18 mouse cellular contexts compared by ENCODE assay signal in the genomic region with DNA sequence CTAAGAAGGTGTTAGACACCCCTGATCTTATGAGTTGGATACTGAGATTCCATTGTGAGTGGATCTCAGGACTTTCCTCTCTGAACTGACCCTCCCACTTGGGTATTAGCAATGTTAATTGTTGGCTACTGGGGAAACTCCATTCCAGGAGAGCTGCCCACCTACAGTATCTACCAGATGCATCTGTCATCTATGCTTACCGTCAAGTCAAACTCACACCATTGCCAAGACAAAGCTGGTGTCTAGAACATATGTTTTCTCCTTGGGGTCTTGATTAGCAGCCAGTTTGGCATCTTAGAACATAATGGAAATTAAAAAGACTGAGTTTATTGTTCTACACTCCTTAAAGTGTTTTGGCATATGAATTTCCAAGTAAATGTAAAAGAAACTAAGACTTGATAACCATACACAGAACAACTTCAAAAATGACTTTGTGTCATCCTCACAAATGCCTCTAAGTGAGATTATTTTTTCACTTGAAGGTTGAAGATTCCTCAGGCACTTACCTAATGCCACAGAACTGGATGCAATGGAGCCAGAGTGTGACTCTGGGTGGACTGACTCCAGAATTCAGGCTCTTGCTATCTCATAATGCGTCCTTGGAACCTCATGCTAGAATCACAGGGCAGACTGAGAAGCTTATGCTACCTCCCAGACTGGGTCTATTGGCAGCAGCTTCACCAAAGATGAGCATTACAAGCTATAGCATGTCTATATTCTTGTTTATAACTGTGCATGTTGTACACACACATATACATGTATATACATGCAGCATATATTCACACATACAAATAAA.
DNase-seq lines count a peak whose midpoint lies in the region; ATAC-seq lines count a peak whose summit lies in the region.
"Had no signal": no experiment of that assay in that cellular context is flagged by ENCODE, and none has a peak within 500 bp of the region (broad histone marks: within the 10 kb centered on the region; RNA-seq: fewer than 3 reads in every experiment).

No protein-coding gene starts in this region.

- ATAC-seq in activated CD4-positive, CD25-positive, alpha-beta regulatory T cell, adult 4 months: no peak
- ATAC-seq: CD4-positive, CD25-positive, alpha-beta regulatory T cell, adult 4 months; forebrain, embryonic 13.5 days; intestine, postnatal 0 days; liver, postnatal 0 days had no signal

- DNase-seq in left cerebral cortex, postnatal 4 days: peak; percentile 41
- DNase-seq in left cerebral cortex, postnatal 25 days (ENCODE audit: low spot score in 2 of 2): no peak
- DNase-seq in cerebellum, adult 11-12 months: peak; percentile 91
- DNase-seq in cerebellum, adult 9-11 months: peak; percentile 93
- no peak for DNase-seq in urinary bladder, postnatal 14 days (ENCODE audit: low spot score)
- DNase-seq in frontal cortex, postnatal 25 days (ENCODE audit: low spot score in 2 of 2): no peak
- DNase-seq: adrenal gland, postnatal 25 days; gastrocnemius, postnatal 10 days; heart, postnatal 10 days; kidney, adult 9 months; kidney, postnatal 10 days; liver, postnatal 0 days; lung, postnatal 36 days; thymus, postnatal 4 days had no signal

- intact Hi-C loops in left cerebral cortex, postnatal 4 days (cut with DNase I): no loop called here
- intact Hi-C loops in left cerebral cortex, postnatal 25 days (cut with DNase I): no loop called here

Comparison
In these comparisons a context has a peak if more than half of its experiments do, and no peak if none do; other contexts are left out.
1. DNase-seq: peak in left cerebral cortex, postnatal 4 days (single experiment), cerebellum, adult 11-12 months (single experiment) and cerebellum, adult 9-11 months (single experiment); none in left cerebral cortex, postnatal 25 days (0 of 2), urinary bladder, postnatal 14 days (single experiment) and frontal cortex, postnatal 25 days (0 of 2).